Mouse (Mus musculus) v-Abl transformed pro-B cells (cell line): ENCODE measurements around the gene Slc44a4.
"Not testable (repeated sequence)": the region's sequence is repeated elsewhere in the genome, so short reads cannot be mapped to it uniquely, and the experiment has no call there.

Experiments
- in situ Hi-C, 2 experiments: fragments of 400-800 bp; cut with MboI; formaldehyde crosslinking; loops; one replicate each; pipeline ENCODE4 v1.15.1; 2025; ENCODE audit not compliant: unreplicated experiment in 2 of 2

Slc44a4 gene

GRCm38 (mm10) chr17:34956340-34956739, 42.1 kb downstream of the Slc44a4 start:
- in situ Hi-C loops, result no loop called here

DNA sequence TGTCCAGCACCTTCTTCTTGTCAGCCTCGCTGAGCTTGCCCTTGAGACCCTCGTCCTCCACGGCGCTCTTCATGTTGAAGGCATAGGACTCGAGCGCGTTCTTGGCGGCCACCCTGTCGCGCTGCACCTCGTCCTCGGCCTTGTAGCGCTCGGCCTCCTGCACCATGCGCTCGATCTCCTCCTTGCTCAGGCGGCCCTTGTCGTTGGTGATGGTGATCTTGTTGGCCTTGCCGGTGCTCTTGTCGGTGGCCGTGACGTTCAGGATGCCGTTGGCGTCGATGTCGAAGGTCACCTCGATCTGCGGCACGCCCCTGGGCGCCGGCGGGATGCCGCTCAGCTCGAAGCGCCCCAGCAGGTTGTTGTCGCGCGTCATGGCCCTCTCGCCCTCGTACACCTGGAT, 43.0 kb downstream of the Slc44a4 start:
- in situ Hi-C loops, result not testable (repeated sequence)

DNA sequence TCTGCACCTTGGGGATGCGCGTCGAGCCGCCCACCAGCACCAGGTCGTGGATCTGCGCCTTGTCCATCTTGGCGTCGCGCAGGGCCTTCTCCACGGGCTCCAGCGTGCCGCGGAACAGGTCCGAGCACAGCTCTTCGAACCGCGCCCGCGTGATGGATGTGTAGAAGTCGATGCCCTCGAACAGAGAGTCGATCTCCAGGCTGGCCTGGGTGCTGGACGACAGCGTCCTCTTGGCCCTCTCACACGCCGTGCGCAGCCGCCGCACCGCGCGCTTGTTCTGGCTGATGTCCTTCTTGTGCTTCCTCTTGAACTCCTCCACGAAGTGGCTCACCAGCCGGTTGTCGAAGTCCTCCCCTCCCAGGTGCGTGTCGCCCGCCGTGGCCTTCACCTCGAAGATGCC, 43.7 kb downstream of the Slc44a4 start:
- in situ Hi-C loops, result not testable (repeated sequence)

GRCm38 (mm10) chr17:34958734-34959129, 44.5 kb downstream of the Slc44a4 start:
- in situ Hi-C loops, result not testable (repeated sequence)

GRCm38 (mm10) chr17:34959130-34959778, 45.0 kb downstream of the Slc44a4 start, which contains the start of gene Hspa1b:
Hspa1b (minus strand) TSS chr17:34959238.
- in situ Hi-C loops, result not testable (repeated sequence)

DNA sequence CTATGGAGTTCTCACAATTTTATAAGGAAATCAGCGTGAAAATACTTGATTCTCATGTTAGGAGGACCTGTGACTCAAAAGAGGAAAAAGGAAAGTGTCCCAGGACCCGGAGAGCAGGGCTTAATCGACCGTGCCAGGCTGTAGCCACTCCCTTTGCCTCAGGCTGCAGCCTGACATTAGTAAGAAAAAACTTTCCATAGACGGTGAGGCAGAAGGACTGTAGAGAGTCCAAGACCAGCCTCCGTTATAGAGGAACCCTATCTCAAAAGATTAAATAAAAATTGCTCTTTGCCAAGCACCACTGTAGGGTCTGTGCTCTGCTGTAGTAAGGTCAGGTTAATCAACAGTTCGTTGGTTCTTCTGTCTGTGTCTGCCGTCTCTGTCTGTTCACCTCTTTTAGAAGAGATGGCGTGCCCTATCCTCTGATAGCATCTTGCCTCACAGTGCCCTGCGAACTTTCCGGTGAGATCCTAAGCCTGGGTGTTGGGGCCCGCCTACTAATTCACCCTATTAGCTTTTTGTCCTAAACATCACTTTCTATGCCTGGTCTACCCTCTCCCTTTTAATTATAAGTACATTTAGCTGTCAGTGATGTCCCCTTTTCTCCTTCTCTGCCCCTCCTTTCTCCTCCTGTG, 45.7 kb downstream of the Slc44a4 start:
- in situ Hi-C loops, result no loop called here

DNA sequence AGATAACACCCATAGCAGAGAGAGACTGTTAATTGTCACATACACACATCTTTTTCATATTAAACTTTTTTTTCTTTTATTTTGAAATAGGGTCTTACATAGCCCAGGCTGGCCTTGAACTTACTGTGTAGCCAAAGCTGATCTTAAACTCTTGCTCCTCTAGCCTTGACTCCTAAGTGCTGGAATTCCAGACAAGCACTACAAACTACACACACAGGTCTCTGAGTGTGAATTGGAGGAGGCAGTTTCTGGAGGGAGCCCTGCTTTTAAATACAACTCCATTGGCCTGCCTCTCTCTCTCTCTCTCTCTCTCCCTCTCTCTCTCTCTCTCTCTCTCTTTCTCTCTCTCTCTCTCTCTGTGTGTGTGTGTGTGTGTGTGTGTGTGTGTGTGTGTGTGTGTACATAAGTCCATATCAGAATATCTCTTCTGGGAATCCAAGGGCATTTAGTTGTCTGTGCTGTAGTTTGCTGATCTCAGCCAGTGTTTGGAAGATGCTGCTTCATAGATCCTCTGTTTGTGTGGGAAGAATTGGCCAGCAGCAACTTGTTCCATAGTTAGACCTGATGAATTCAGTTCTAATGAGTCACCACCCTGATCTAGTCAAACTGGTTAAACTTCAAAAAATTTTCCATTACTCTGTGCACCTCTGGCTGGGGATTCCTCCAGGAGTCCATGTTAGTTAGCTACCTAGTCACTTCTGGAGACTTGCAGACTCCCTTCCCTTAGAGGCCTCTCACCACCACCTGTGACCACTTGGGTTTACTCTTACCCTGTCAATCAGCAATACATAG, 46.6 kb downstream of the Slc44a4 start:
- in situ Hi-C loops, result no loop called here

DNA sequence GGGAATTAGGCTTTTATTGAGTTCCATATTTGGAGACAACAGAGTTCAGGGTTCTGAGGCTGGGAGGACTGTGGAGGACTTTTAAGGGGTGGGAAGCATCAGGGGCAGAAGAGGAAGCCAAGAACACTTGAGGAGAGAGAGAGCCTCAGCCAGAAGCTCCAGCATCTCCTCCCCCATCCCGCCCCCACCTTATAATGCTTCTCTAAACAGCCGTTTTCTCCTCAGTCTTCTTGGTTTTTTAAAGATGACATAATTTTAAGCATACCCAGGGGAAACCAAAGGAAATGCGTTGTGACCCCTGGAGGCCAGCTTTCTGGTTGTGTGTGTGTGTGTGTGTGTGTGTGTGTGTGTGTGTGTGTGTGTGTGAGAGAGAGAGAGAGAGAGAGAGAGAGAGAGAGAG, 47.9 kb downstream of the Slc44a4 start:
- in situ Hi-C loops, result no loop called here

DNA sequence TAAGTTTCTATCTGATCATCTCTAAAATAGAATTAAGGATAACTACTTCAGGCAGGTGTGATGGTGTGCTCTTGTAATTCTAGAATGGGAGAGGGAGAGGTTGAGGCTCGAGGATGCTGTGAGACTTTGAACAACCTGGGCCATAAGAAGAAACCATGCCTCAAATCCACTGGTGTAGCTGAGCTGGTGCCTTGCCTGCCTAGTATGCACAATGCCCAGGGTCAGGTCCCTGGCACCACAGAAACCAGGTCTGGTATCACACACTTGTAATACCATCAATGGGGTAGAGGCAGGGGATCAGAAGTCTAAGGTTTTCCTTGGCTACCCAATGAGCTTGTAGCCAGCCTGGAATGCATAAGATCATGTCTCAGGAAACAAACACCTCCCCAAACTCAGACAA, 48.6 kb downstream of the Slc44a4 start:
- in situ Hi-C loops, result no loop called here

DNA sequence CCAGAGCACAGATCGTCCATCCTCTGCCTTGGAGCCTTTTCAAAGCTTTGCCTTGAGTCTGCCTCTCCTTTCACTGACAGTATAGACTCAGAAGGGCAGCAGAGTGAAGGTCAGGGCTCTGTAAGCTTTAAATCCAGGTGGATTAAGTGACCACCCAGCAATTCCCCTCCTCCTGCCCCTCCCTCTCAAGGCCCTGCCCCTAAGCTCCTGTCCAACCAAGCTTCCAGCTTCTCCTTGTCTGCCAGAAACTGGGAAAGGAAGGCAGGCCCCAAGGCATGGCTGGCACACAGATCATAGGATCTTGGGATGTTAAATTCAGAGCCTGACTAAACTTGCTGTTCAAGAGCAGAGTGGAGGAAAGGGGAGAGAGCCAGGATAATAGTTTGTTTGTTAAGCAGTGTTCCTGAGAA, 50.4 kb downstream of the Slc44a4 start:
- in situ Hi-C loops, result no loop called here

DNA sequence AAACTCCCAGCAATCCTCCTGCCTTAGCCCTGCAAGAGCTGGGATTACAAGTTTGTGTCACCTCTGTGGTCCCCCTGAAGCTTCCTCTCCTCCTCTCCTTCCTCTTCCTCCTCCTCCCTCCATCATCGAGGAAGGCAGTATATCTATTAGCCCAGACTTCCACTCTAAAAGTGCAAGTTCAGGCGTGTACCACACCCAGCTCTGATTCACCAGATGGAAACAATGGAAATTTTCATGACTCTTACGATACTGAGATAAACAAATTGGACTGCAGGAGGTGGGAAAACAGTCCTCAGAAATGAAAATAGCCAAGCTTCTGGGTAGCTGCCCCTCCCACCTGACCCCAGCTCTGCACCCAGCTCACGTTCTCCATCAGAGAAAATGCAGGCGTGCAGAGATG, 51.4 kb downstream of the Slc44a4 start:
- in situ Hi-C loops, result no loop called here

DNA sequence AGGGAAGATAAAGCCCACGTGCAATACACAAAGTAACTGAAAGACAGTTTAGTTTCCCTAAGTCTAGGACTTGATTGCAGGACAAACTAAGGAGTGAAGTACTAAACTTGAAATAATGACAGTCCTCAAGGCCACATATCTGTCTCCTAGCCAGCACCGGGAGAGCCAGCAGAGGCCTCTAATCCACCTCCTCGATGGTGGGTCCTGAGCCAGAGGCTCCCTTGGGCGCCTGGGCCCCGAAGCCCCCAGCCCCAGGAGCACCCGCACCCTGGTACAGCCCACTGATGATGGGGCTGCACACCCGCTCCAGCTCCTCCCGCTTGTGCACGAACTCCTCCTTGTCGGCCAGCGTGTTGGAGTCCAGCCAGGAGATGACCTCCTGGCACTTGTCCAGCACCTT, 55.6 kb downstream of the Slc44a4 start, which contains the start of gene Gm20481:
Gm20481 (plus strand) TSS at position 91 of the 400 bp plus-strand sequence.
- in situ Hi-C loops, result not testable (repeated sequence)

DNA sequence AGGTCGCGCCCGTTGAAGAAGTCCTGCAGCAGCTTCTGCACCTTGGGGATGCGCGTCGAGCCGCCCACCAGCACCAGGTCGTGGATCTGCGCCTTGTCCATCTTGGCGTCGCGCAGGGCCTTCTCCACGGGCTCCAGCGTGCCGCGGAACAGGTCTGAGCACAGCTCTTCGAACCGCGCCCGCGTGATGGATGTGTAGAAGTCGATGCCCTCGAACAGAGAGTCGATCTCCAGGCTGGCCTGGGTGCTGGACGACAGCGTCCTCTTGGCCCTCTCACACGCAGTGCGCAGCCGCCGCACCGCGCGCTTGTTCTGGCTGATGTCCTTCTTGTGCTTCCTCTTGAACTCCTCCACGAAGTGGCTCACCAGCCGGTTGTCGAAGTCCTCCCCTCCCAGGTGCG, 56.6 kb downstream of the Slc44a4 start:
- in situ Hi-C loops, result not testable (repeated sequence)

GRCm38 (mm10) chr17:34971694-34972068, 57.4 kb downstream of the Slc44a4 start:
- in situ Hi-C loops, result not testable (repeated sequence)

DNA sequence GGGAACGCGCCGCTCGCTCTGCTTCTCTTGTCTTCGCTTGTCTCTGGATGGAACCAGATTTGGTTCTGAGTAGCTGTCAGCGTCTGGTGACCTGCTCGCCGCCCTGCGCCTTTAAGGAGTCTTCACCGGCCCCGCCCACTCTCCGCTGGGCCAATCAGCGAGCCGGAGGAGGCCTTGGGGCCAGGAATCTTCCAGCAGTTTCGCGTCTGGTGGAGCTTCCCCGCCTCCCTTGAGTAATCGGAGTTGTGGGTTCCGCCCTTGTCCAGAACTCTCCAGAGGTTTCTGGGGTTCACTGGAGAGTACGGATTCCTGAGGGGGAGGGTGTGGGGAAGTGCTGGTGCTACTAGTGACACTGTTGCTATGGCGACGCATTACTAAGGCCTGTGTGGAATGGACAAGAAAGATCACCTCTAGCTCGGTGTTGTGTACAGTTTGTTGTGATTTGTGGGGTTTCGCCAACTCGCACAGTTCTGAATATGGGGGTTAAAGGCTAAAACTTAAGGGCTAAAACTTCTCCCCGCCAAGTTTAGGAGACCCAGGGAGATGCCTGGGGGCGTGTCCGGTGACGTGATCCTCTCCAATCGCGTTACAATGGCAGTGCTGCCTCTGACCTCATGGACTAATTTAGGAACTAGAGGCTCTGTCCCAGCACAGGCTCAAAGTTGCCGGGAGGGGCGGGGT, 57.9 kb downstream of the Slc44a4 start, which contains the start of the genes Hspa1a and Hspa1l:
Hspa1a (minus strand) TSS at position 88 of the 681 bp plus-strand sequence.
Hspa1l (plus strand) TSS at position 635 of the 681 bp plus-strand sequence.
- in situ Hi-C loops, result not testable (repeated sequence)

DNA sequence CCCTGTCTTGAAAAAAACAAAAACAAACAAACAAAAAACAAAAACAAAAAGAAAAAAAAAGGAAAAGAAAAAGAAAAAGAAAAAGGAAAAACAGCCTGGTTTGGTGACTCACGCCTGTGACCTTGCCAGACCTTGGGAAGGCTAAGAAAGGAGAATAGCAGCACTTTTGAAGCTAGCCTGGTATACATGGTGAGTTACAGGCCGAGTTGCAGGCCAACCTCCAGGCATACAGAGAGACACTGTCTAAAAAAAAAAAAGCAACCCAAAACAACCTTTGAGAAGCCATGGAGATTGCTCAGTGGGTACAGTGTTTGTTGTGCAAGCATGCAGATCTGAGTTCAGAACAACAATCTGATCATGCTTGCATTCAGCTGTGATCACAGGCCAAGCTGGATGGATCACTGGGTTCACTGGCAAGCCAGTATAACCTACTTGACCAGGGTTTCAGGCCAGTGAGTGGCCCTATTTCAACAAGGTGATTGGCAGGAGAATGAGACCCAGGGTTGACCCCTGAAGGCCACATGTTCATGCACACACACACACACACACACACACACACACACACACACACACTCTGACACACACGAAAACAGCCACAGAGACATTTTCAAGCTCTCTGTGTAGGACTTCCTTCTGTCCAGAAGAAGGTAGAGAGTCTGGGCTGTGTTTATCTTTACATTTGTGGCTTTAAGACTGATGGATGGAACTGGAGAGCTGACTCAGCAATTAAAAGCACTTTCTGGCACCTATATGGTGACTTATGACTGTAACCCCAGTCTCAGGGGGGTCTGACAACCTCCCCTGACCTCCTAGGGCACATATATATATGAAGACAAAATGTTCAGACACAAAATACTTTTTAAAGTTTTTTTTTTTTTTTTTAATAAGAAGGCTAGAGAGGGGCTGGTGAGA, 61.6 kb downstream of the Slc44a4 start:
- in situ Hi-C loops, result no loop called here

DNA sequence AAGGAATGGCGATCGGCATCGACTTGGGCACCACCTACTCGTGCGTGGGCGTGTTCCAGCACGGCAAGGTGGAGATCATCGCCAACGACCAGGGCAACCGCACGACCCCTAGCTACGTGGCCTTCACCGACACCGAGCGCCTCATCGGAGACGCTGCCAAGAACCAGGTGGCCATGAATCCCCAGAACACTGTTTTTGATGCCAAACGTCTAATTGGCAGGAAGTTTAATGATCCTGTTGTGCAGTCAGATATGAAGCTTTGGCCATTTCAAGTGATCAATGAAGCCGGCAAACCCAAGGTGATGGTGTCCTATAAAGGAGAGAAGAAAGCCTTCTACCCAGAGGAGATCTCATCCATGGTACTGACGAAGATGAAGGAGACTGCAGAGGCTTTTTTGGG, 62.7 kb downstream of the Slc44a4 start:
- in situ Hi-C loops, result no loop called here

DNA sequence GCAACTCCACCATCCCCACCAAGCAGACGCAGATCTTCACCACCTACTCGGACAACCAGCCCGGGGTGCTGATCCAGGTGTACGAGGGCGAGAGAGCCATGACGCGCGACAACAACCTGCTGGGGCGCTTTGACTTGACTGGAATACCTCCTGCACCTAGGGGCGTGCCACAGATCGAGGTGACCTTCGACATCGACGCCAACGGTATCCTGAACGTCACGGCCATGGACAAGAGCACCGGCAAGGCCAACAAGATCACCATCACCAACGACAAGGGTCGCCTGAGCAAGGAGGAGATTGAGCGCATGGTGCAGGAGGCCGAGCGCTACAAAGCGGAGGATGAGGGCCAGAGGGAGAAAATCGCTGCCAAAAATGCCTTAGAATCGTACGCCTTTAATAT, 64.0 kb downstream of the Slc44a4 start:
- in situ Hi-C loops, result no loop called here

DNA sequence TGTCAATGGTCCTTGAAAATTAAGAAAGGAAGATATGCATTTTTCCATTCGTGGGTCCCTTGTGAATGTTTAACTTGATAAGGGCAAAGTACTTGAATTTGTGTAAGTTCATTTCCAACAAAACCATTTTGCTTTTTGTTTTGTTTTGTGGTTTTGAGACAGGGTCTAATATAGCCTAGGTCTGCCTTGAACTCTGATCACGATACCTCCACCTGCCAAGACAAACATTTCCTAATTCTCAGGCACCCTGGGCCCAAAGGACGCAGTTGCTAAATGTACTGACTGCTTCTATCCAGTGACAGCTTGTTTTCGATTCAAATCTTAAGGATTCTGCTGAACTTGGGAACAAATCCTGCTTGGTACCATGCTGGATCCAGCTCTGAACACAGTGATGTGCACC, 65.4 kb downstream of the Slc44a4 start:
- in situ Hi-C loops, result loop anchor here (5.0 to 10.0 kb wide), 4 partner anchors 32 to 125 kb away; partner anchors contain the start of genes Slc44a4 (in 2 of the 2), Nelfe (in 1 of the 2) and Skiv2l (in 1 of the 2)
